Mouse (Mus musculus) heart, embryonic 14.5 days (tissue): ENCODE measurements around the gene Gm7694. TPM values are rescaled to one million over a fixed set of nuclear protein-coding genes. Genes with fewer than 3 reads are reported as not detected.

Source experiments
- ATAC-seq: fragments of 200-750 bp; cut with Nextera tagmentation; 2 replicates; pipeline ENCODE4 v1.8.0; 2017; ENCODE audit warnings: low read depth, moderate TSS enrichment; ENCODE audit not compliant: insufficient number of reproducible peaks, insufficient read depth, low FRiP score
- H3K27ac ChIP-seq, 2 experiments: fragments of 200-500 bp in 1 of 2; fragments of 300-500 bp in 1 of 2; sonication (generic) in 1 of 2; replicated peaks in 1 of 2; 2 replicates each; pipeline ENCODE4 v1.5.1; 2012 to 2014; ENCODE audit warnings: low read depth in 2 of 2, low read length in 2 of 2, control low read depth in 1 of 2, mild to moderate bottlenecking in 1 of 2, mixed read lengths in 1 of 2; ENCODE audit not compliant: control insufficient read depth in 1 of 2, insufficient read depth in 1 of 2
- H3K27me3 ChIP-seq: fragments of 300-500 bp; sonication (generic); 2 replicates; pipeline ENCODE4 v1.6.1; 2014; ENCODE audit warnings: mild to moderate bottlenecking, low read length, control low read depth; ENCODE audit not compliant: control insufficient read depth, insufficient read depth
- H3K36me3 ChIP-seq: fragments of 300-500 bp; sonication (generic); 2 replicates; pipeline ENCODE4 v1.6.1; 2014; ENCODE audit warnings: mild to moderate bottlenecking, control low read depth, low read length, mixed read lengths; ENCODE audit not compliant: control insufficient read depth, insufficient read depth
- H3K4me1 ChIP-seq, 2 experiments: fragments of 200-500 bp in 1 of 2; fragments of 300-500 bp in 1 of 2; sonication (generic) in 1 of 2; 2 replicates each; pipeline ENCODE4 v1.6.1; 2012 to 2014; ENCODE audit warnings: low read length in 2 of 2, control low read depth in 1 of 2, mixed read lengths in 1 of 2; ENCODE audit not compliant: control insufficient read depth in 2 of 2, insufficient read depth in 2 of 2
- H3K4me2 ChIP-seq: fragments of 300-500 bp; sonication (generic); 2 replicates; pipeline ENCODE4 v1.6.1; 2014; ENCODE audit warnings: mild to moderate bottlenecking, low read length
- H3K4me3 ChIP-seq, 2 experiments: fragments of 200-500 bp in 1 of 2; fragments of 300-500 bp in 1 of 2; sonication (generic) in 1 of 2; 2 replicates each; pipeline ENCODE4 v1.5.1; 2012 to 2014; ENCODE audit warnings: low read length in 2 of 2, mild to moderate bottlenecking in 2 of 2, control low read depth in 1 of 2, low read depth in 1 of 2, moderate library complexity in 1 of 2; ENCODE audit not compliant: control insufficient read depth in 1 of 2, insufficient read depth in 1 of 2
- H3K9ac ChIP-seq: fragments of 300-500 bp; sonication (generic); 2 replicates; pipeline ENCODE4 v1.6.1; 2014; ENCODE audit warnings: mild to moderate bottlenecking, low read length
- H3K9me3 ChIP-seq: fragments of 300-500 bp; sonication (generic); 2 replicates; pipeline ENCODE4 v1.6.1; 2016; ENCODE audit warnings: low read length, control low read depth; ENCODE audit not compliant: control insufficient read depth
- WGBS: fragments of 180-500 bp; shearing (Covaris S2); extraction: QIAGEN DNeasy Blood & Tissue Kit; methylation state at CpG from one replicate; pipeline ENCODE4 v1.1.7; 2014; 5-methylcytosine and 5-hydroxymethylcytosine counted together
- polyA plus RNA-seq: library from polyadenylated mRNA; unstranded; fragments of >200 nt; fragmentation: Nextera tagmentation; extraction: Ambion mirVana; gene quantifications from 2 replicates; pipeline ENCODE4 v1.2.1, GENCODE M21; 2014

Gm7694 gene
- polyA plus RNA-seq, result 4.8 and 5.4 TPM in 2 replicates

GRCm38 (mm10) chr1:170306232-170306631 is at the start of gene Gm7694:
Gene Gm7694, minus strand, starts transcription at chr1:170306332.
- no peak within 1 kb of the TSS for H3K4me3 ChIP-seq
- 97% methylated on average over 4 of the region's 4 CpGs for WGBS
- peaks cover 2% of the 10 kb centered on the region for H3K36me3 ChIP-seq
- H3K27me3 ChIP-seq, result no peaks in the 10 kb centered on the region
- no peaks in the 10 kb centered on the region for H3K4me1 ChIP-seq
- no peak within 1 kb of the TSS for H3K9ac ChIP-seq
- no peak within 1 kb of the TSS for H3K27ac ChIP-seq
- ATAC-seq, result no peak
- H3K9me3 ChIP-seq, result no peaks in the 10 kb centered on the region
- no peak within 1 kb of the TSS for H3K4me2 ChIP-seq

- ATAC-seq, result no peak
- Histone ChIP-seq H3K27ac (no peak overlapping the region), H3K4me1 (no peaks in the 10 kb centered on the region; a peak in 1 of 4 replicates), H3K9ac (no peak overlapping the region), H3K27me3 (no peaks in the 10 kb centered on the region), H3K4me3 (no peak overlapping the region), H3K9me3 (no peaks in the 10 kb centered on the region), H3K36me3 (0 out of 2 replicates have a peak, but pooled peaks cover 3% of the 10 kb centered on the region), H3K4me2 (no peak overlapping the region)
- WGBS, result 72% methylated on average over 3 of the region's 3 CpGs
Observed at GRCm38 (mm10) chr1:170353335-170353734, 47.2 kb upstream of the Gm7694 start.

GRCm38 (mm10) chr1:170351080-170351479 is 44.9 kb upstream of the Gm7694 start:
- no peak for ATAC-seq
- no peak overlapping the region for H3K4me2 ChIP-seq

GRCm38 (mm10) chr1:170346266-170346665 is 40.1 kb upstream of the Gm7694 start:
- Histone ChIP-seq H3K4me1 (peaks cover 2 to 9% of the 10 kb centered on the region in 2 experiments; a peak in 3 of 4 replicates), H3K36me3 (0 out of 2 replicates have a peak, but pooled peaks cover 3% of the 10 kb centered on the region), H3K9me3 (no peaks in the 10 kb centered on the region), H3K4me3 (no peak overlapping the region), H3K27ac (peak overlapping the region in 1 of 2 experiments; percentile 39; a peak in 1 of 4 replicates), H3K9ac (no peak overlapping the region), H3K4me2 (no peak overlapping the region), H3K27me3 (no peaks in the 10 kb centered on the region)
- ATAC-seq, result peak; percentile 64
- WGBS, result 77% methylated on average over 3 of the region's 3 CpGs

More at GRCm38 (mm10) chr1:170351080-170351479, 44.9 kb upstream of the Gm7694 start:
- H3K9me3 ChIP-seq, result no peaks in the 10 kb centered on the region
- H3K4me1 ChIP-seq, result peaks cover 0 to 2% of the 10 kb centered on the region in 2 experiments; a peak in 1 of 4 replicates
- no peak overlapping the region for H3K9ac ChIP-seq
- H3K27me3 ChIP-seq, result no peaks in the 10 kb centered on the region
- no peak overlapping the region for H3K4me3 ChIP-seq
- H3K27ac ChIP-seq, result no peak overlapping the region
- H3K36me3 ChIP-seq, result 0 out of 2 replicates have a peak, but pooled peaks cover 3% of the 10 kb centered on the region

- no peak overlapping the region for H3K9ac ChIP-seq
- no peak overlapping the region for H3K4me3 ChIP-seq
- 99% methylated on average over 4 of the region's 4 CpGs for WGBS
- H3K27me3 ChIP-seq, result no peaks in the 10 kb centered on the region
- H3K27ac ChIP-seq, result no peak overlapping the region
- H3K9me3 ChIP-seq, result no peaks in the 10 kb centered on the region
- no peak for ATAC-seq
- peaks cover 2 to 9% of the 10 kb centered on the region in 2 experiments; a peak in 3 of 4 replicates for H3K4me1 ChIP-seq
- 0 out of 2 replicates have a peak, but pooled peaks cover under 1% of the 10 kb centered on the region for H3K36me3 ChIP-seq
- H3K4me2 ChIP-seq, result no peak overlapping the region
Observed at GRCm38 (mm10) chr1:170343906-170344305, 37.8 kb upstream of the Gm7694 start.

- Histone ChIP-seq H3K9me3 (no peaks in the 10 kb centered on the region), H3K27ac (no peak overlapping the region), H3K27me3 (no peaks in the 10 kb centered on the region), H3K36me3 (peaks cover 2% of the 10 kb centered on the region; the same call in 1 of the 2 replicates), H3K4me1 (peaks cover 2 to 9% of the 10 kb centered on the region in 2 experiments; a peak in 3 of 4 replicates), H3K4me2 (no peak overlapping the region), H3K4me3 (no peak overlapping the region), H3K9ac (no peak overlapping the region)
- ATAC-seq, result no peak
- 59% methylated on average over 8 of the region's 8 CpGs for WGBS
Observed at GRCm38 (mm10) chr1:170343081-170343480, 36.9 kb upstream of the Gm7694 start.

- H3K9ac ChIP-seq, result no peak overlapping the region
- H3K9me3 ChIP-seq, result no peaks in the 10 kb centered on the region
- no peaks in the 10 kb centered on the region for H3K27me3 ChIP-seq
- ATAC-seq, result no peak
- no peak overlapping the region for H3K27ac ChIP-seq
- peaks cover 0 to 9% of the 10 kb centered on the region in 2 experiments; a peak in 2 of 4 replicates for H3K4me1 ChIP-seq
- H3K4me3 ChIP-seq, result no peak overlapping the region
- WGBS, result 89% methylated on average over 3 of the region's 3 CpGs
- peaks cover 14% of the 10 kb centered on the region for H3K36me3 ChIP-seq
- H3K4me2 ChIP-seq, result no peak overlapping the region
Observed at GRCm38 (mm10) chr1:170339943-170340342, 33.8 kb upstream of the Gm7694 start.

GRCm38 (mm10) chr1:170332775-170333174 is 26.6 kb upstream of the Gm7694 start:
- WGBS, result 75% methylated on average over 4 of the region's 4 CpGs
- no peaks in the 10 kb centered on the region for H3K9me3 ChIP-seq
- H3K27ac ChIP-seq, result no peak overlapping the region
- no peak overlapping the region for H3K4me2 ChIP-seq
- H3K4me3 ChIP-seq, result no peak overlapping the region
- peaks cover 15% of the 10 kb centered on the region for H3K36me3 ChIP-seq
- H3K4me1 ChIP-seq, result peaks cover 6 to 13% of the 10 kb centered on the region in 2 experiments
- H3K9ac ChIP-seq, result no peak overlapping the region
- ATAC-seq, result no peak
- H3K27me3 ChIP-seq, result no peaks in the 10 kb centered on the region
